ENCODE assay signal across 8 mouse cellular contexts in genomic region chr11:3267133-3267532, GRCm38 (mm10). TPM values are rescaled to one million over a fixed set of nuclear protein-coding genes. Genes with fewer than 3 reads are reported as not detected.
DNase-seq lines count a peak whose midpoint lies in the region; ATAC-seq and TF ChIP-seq lines count a peak whose summit lies in the region.

No protein-coding gene starts in this region.

- H3K4me3 ChIP-seq in gastrocnemius, adult 2 months = peak overlapping the region; percentile 86
- peak overlapping the region; percentile 98 for H3K4me3 ChIP-seq in E14TG2a.4 (replicated peaks; ENCODE audit: low read length)
- H3K4me3 ChIP-seq in heart, embryonic 16.5 days (ENCODE audit: low read length) = peak overlapping the region; percentile 70
- H3K4me3 ChIP-seq in liver, postnatal 0 days (ENCODE audit: low read depth, low read length) = peak overlapping the region; percentile 92

- peak overlapping the region; percentile 95 for H3K27ac ChIP-seq in gastrocnemius, adult 2 months
- peak overlapping the region; percentile 91 for H3K27ac ChIP-seq in heart, embryonic 16.5 days (ENCODE audit: low read length)
- peak overlapping the region; percentile 84; the same call in 1 of the 2 replicates for H3K27ac ChIP-seq in liver, postnatal 0 days (ENCODE audit: low read depth)

- peak overlapping the region; percentile 77 for H3K4me2 ChIP-seq in heart, embryonic 16.5 days (ENCODE audit: low read depth, low read length)
- peak overlapping the region; percentile 86 for H3K4me2 ChIP-seq in liver, postnatal 0 days (ENCODE audit: low read depth, low read length)

- no peaks in the 10 kb centered on the region for H3K27me3 ChIP-seq in E14TG2a.4 (ENCODE audit: insufficient read depth, low read length)
- no peaks in the 10 kb centered on the region for H3K27me3 ChIP-seq in heart, embryonic 16.5 days (ENCODE audit: control insufficient read depth, insufficient read depth, low read length)
- H3K27me3 ChIP-seq in liver, postnatal 0 days (ENCODE audit: insufficient read depth, low read length) = no peaks in the 10 kb centered on the region

- no peaks in the 10 kb centered on the region for H3K9me3 ChIP-seq in E14TG2a.4 (ENCODE audit: low read length)
- H3K9me3 ChIP-seq in heart, embryonic 16.5 days (replicated peaks; ENCODE audit: control insufficient read depth, low read length) = no peaks in the 10 kb centered on the region
- H3K9me3 ChIP-seq in liver, postnatal 0 days (ENCODE audit: low read length) = no peaks in the 10 kb centered on the region

- intact Hi-C loops in gastrocnemius, adult 2 months (cut with DNase I) = no loop called here

- no peak for DNase-seq in gastrocnemius, adult 2 months
- DNase-seq in gastrocnemius, postnatal 4 days (ENCODE audit: low spot score in 2 of 2) = no peak
- no peak for DNase-seq in liver, postnatal 0 days
- no peak for DNase-seq in adrenal gland, adult 8-10 months
- DNase-seq in cerebellum, adult 8-10 months = no peak
- no peak for DNase-seq in spleen, adult 12 weeks (ENCODE audit: low spot score)

- no peak for TF ChIP-seq EP300 in liver, postnatal 0 days (IDR thresholded peaks at IDR 0.05; ENCODE audit: low read depth)

- 47% methylated on average over 7 of the region's 7 CpGs for WGBS in heart, embryonic 16.5 days
- 37% methylated on average over 7 of the region's 7 CpGs for WGBS in liver, postnatal 0 days (ENCODE audit: insufficient replicate concordance)

- H3K9ac ChIP-seq in heart, embryonic 16.5 days (ENCODE audit: low read length) = peak overlapping the region; percentile 90
- H3K9ac ChIP-seq in liver, postnatal 0 days (replicated peaks) = peak overlapping the region; percentile 97

- no peak for TF ChIP-seq CTCF in gastrocnemius, adult 2 months (IDR thresholded peaks at IDR 0.05)
- TF ChIP-seq CTCF in E14TG2a.4 (conservative IDR thresholded peaks at IDR 0.05; ENCODE audit: low read length) = no peak
- TF ChIP-seq CTCF in liver, postnatal 0 days (IDR thresholded peaks at IDR 0.05; ENCODE audit: low read depth) = no peak

- no peak for ATAC-seq in heart, embryonic 16.5 days (replicated peaks; ENCODE audit: extremely low read depth, insufficient read depth, low FRiP score)
- no peak for ATAC-seq in liver, postnatal 0 days

- peaks cover 28% of the 10 kb centered on the region for H3K36me3 ChIP-seq in E14TG2a.4 (ENCODE audit: insufficient read depth, low read length)
- peaks cover 10% of the 10 kb centered on the region; the same call in 1 of the 2 replicates for H3K36me3 ChIP-seq in heart, embryonic 16.5 days (ENCODE audit: control insufficient read depth, insufficient read depth)
- H3K36me3 ChIP-seq in liver, postnatal 0 days (replicated peaks; ENCODE audit: insufficient read depth, low read length) = peaks cover 17% of the 10 kb centered on the region

- peaks cover 71% of the 10 kb centered on the region for H3K4me1 ChIP-seq in E14TG2a.4 (replicated peaks; ENCODE audit: low read depth, low read length)
- peaks cover 19% of the 10 kb centered on the region for H3K4me1 ChIP-seq in heart, embryonic 16.5 days (ENCODE audit: control insufficient read depth, insufficient read depth, low read length)
- H3K4me1 ChIP-seq in liver, postnatal 0 days (ENCODE audit: insufficient read depth) = peaks cover 9% of the 10 kb centered on the region

RNA-seq across cellular contexts. Expression of gene Drg1, which starts 0.9 kb away (rescaled TPM):
- total RNA-seq in gastrocnemius, adult 2 months (2021) = 10 to 100 TPM; 44.1 to 45.0 TPM
- total RNA-seq in gastrocnemius, postnatal 4 days (2021) = 10 to 100 TPM; 63.9 to 64.1 TPM
- 166 and 198 TPM in 2 replicates for polyA plus RNA-seq in heart, embryonic 16.5 days (2015; fragmentation: Nextera tagmentation; extraction: Ambion mirVana)
- polyA plus RNA-seq in liver, postnatal 0 days (2015; fragmentation: Nextera tagmentation; extraction: Ambion mirVana) = 83.1 and 84.7 TPM in 2 replicates
- 100 to 1,000 TPM; 104 to 111 (median 110) TPM for total RNA-seq in adrenal gland, adult 8-10 months (2022)

RNA-seq across cellular contexts. Expression of gene Patz1, which starts 21.5 kb away (rescaled TPM):
- total RNA-seq in gastrocnemius, adult 2 months (2021) = 10 to 100 TPM; 11.9 to 17.2 TPM
- total RNA-seq in gastrocnemius, postnatal 4 days (2021) = 10 to 100 TPM; 31.8 to 31.9 TPM
- polyA plus RNA-seq in heart, embryonic 16.5 days (2015; fragmentation: Nextera tagmentation; extraction: Ambion mirVana) = 25.7 and 26.3 TPM in 2 replicates
- polyA plus RNA-seq in liver, postnatal 0 days (2015; fragmentation: Nextera tagmentation; extraction: Ambion mirVana) = 8.6 and 8.8 TPM in 2 replicates
- total RNA-seq in adrenal gland, adult 8-10 months (2022) = 10 to 100 TPM; 31.9 to 47.9 (median 40.5) TPM
